Mouse (Mus musculus) bone marrow macrophage, adult 2 months (primary cell): Measurements from ENCODE around the gene Sec1.

Experiments
- CTCF ChIP-seq: IDR thresholded peaks from 2 replicates; pipeline ENCODE4 v1.5.1; 2012; ENCODE audit warnings: low read depth, mild to moderate bottlenecking, low read length, moderate library complexity
- POLR2A ChIP-seq: IDR thresholded peaks from 2 replicates; pipeline ENCODE4 v1.6.1; 2012; ENCODE audit warnings: mild to moderate bottlenecking, low read depth, low read length, borderline replicate concordance

DNA sequence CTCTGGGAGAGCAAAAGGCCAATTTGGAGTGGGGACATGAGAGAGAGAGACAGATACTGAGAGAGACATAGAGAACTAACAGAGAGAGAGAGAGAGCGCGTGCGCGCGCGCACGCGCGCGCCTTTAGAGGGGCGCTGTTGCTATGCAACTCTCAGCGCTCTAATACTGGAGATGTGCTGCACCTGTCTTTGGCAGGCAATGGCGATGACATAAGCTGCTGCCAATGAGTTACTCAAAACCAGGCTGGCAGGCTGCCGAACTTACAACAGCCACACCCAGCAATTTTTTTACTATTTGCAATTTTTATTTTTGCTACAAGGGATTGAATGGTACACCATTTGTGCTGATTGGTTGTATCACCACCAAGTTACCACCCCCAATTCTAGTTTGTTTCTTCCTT, 26.4 kb downstream of the Sec1 start:
- TF ChIP-seq CTCF: no peak
- no peak for TF ChIP-seq POLR2A
